Mouse (Mus musculus): Measurements from ENCODE around the gene Aftph. TPM values are rescaled to one million over a fixed set of nuclear protein-coding genes. Genes with fewer than 3 reads are reported as not detected.

The Aftph gene
- polyA plus RNA-seq, 1 experiment from 2014 or later = 41.9 TPM

DNA sequence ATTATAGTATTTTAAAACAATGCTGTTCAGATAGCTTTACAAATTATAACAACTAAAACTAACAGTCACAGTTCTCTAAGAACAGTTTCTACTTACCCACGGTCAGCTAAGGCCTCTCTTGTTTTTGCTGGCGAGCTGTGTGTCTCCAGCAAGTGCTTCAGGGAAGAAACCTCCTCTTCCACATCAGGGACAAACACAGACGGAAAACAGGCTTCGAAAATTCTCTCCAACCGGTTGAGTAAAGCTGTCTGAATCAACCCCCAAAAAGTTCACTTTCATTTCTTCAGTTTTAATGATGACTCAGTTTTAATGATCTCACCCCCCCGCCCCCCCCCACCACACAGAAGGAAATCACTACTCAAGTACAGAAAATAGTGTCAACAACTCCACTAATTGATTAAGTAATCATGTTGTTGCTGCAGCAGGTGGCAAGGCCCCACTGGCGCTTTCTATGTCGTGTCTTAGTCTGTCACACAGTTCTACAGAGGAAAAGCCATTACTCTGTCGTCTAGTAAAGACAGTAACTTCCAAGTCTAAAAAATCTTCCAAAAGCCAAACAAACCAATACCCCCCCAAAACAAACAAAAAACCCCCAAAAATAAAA is 29.2 kb downstream of the Aftph start:
- Histone ChIP-seq H3K9ac (replicated peaks) (no peak overlapping the region), H3K4me3 (no peak overlapping the region), H3K36me3 (no peaks in the 10 kb centered on the region; the same call in 1 of the 2 replicates), H3K27ac (replicated peaks) (no peak overlapping the region), H3K4me2 (replicated peaks) (no peak overlapping the region), H3K9me3 (no peaks in the 10 kb centered on the region), H3K27me3 (no peaks in the 10 kb centered on the region), H3K4me1 (0 out of 2 replicates have a peak, but pooled peaks cover 3% of the 10 kb centered on the region)
- 51% methylated on average over 9 of the region's 9 CpGs for WGBS
- ATAC-seq (replicated peaks) = no peak

DNA sequence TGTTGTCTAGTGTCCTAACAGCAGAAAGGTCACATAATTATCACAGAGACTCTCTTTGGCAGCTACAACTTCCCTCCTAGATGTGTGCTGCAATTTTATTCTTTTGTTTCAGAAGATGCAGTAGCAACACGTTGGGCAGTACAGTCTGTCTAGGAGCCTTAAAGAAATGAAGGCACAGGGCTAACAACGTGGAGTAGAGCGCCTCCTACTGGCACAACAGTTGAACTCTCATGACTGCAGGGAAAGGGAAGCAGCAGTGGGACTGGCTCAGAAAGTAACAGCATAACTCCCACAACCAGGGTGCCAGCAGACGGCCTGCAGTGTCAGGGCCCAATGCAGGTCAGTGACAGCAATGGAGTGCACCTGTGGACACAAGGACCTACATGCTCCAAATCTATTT is 50.4 kb downstream of the Aftph start:
- ATAC-seq (replicated peaks) = peak; percentile 93
- H3K4me3 ChIP-seq = no peak overlapping the region
- no peaks in the 10 kb centered on the region for H3K4me1 ChIP-seq
- no peak overlapping the region for H3K4me2 ChIP-seq (replicated peaks)
- H3K9ac ChIP-seq (replicated peaks) = no peak overlapping the region
- H3K36me3 ChIP-seq = peaks cover 7% of the 10 kb centered on the region
- no peaks in the 10 kb centered on the region for H3K9me3 ChIP-seq
- H3K27ac ChIP-seq (replicated peaks) = 0 out of 2 replicates have a peak overlapping the region, but pooled peaks have one; percentile 31
- no peaks in the 10 kb centered on the region for H3K27me3 ChIP-seq
- under 1% methylated on average over 4 of the region's 4 CpGs for WGBS

DNA sequence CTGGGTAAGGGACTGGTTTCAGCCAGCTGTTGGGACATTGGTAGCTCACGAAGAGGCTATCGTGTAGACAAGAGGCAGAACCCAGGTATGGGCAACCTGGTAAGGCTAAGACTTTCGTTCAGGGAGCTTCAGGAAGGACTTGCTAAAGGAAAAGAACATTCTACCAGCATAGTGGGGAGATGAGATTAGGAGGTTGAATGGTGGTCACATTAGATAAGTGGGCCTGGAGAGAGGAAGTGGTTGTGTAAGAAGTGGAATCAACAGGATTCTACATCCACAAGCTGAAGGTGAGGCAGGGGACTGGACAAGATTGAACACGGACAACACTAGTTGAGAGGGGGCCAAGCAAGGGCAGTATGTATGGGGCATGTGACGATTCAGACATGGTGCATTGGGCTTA is 59.7 kb downstream of the Aftph start:
- no peaks in the 10 kb centered on the region for H3K4me1 ChIP-seq
- no peaks in the 10 kb centered on the region for H3K27me3 ChIP-seq
- H3K9me3 ChIP-seq = no peaks in the 10 kb centered on the region
- peaks cover 3% of the 10 kb centered on the region for H3K36me3 ChIP-seq
- H3K27ac ChIP-seq (replicated peaks) = no peak overlapping the region
- no peak overlapping the region for H3K4me2 ChIP-seq (replicated peaks)
- H3K9ac ChIP-seq (replicated peaks) = no peak overlapping the region
- no peak overlapping the region for H3K4me3 ChIP-seq
- WGBS = 92% methylated on average over 5 of the region's 5 CpGs
- ATAC-seq (replicated peaks) = no peak

- no peaks in the 10 kb centered on the region for H3K9me3 ChIP-seq
- H3K27me3 ChIP-seq = no peaks in the 10 kb centered on the region
- WGBS = 85% methylated on average over 5 of the region's 5 CpGs
- ATAC-seq (replicated peaks) = no peak
- no peak overlapping the region for H3K4me3 ChIP-seq
- H3K4me1 ChIP-seq = no peaks in the 10 kb centered on the region
- no peak overlapping the region for H3K27ac ChIP-seq (replicated peaks)
- no peak overlapping the region for H3K9ac ChIP-seq (replicated peaks)
- no peaks in the 10 kb centered on the region; the same call in 1 of the 2 replicates for H3K36me3 ChIP-seq
- H3K4me2 ChIP-seq (replicated peaks) = no peak overlapping the region
These were observed 60.6 kb downstream of the Aftph start for GRCm38 (mm10) chr11:20680781-20681180.

GRCm38 (mm10) chr11:20679396-20679795 is 62.0 kb downstream of the Aftph start:
- Histone ChIP-seq H3K4me1 (no peaks in the 10 kb centered on the region), H3K9ac (replicated peaks) (no peak overlapping the region), H3K9me3 (no peaks in the 10 kb centered on the region), H3K36me3 (no peaks in the 10 kb centered on the region; the same call in 1 of the 2 replicates), H3K4me3 (no peak overlapping the region), H3K27me3 (no peaks in the 10 kb centered on the region), H3K4me2 (replicated peaks) (no peak overlapping the region), H3K27ac (replicated peaks) (no peak overlapping the region)
- 75% methylated on average over 2 of the region's 2 CpGs for WGBS
- ATAC-seq (replicated peaks) = no peak

- Histone ChIP-seq H3K36me3 (no peaks in the 10 kb centered on the region), H3K27me3 (no peaks in the 10 kb centered on the region), H3K9ac (replicated peaks) (no peak overlapping the region), H3K4me3 (no peak overlapping the region), H3K27ac (replicated peaks) (no peak overlapping the region), H3K9me3 (no peaks in the 10 kb centered on the region), H3K4me1 (no peaks in the 10 kb centered on the region), H3K4me2 (replicated peaks) (no peak overlapping the region)
- 88% methylated on average over 6 of the region's 6 CpGs for WGBS
- no peak for ATAC-seq (replicated peaks)
These were observed 68.9 kb downstream of the Aftph start for GRCm38 (mm10) chr11:20672513-20672912.

- H3K4me3 ChIP-seq = no peak overlapping the region
- H3K27me3 ChIP-seq = no peaks in the 10 kb centered on the region
- H3K4me2 ChIP-seq (replicated peaks) = no peak overlapping the region
- H3K9me3 ChIP-seq = no peaks in the 10 kb centered on the region
- H3K27ac ChIP-seq (replicated peaks) = no peak overlapping the region
- WGBS = 57% methylated on average over 6 of the region's 6 CpGs
- H3K4me1 ChIP-seq = no peaks in the 10 kb centered on the region
- ATAC-seq (replicated peaks) = 0 out of 2 replicates have a peak, but pooled peaks have one; percentile 45
- H3K9ac ChIP-seq (replicated peaks) = no peak overlapping the region
- H3K36me3 ChIP-seq = no peaks in the 10 kb centered on the region
These were observed 69.5 kb downstream of the Aftph start for GRCm38 (mm10) chr11:20671789-20672392.

- no peak overlapping the region for H3K4me3 ChIP-seq
- H3K9ac ChIP-seq (replicated peaks) = no peak overlapping the region
- H3K4me1 ChIP-seq = peaks cover 12% of the 10 kb centered on the region
- no peak for ATAC-seq (replicated peaks)
- H3K27ac ChIP-seq (replicated peaks) = no peak overlapping the region
- WGBS = 34% methylated on average over 9 of the region's 9 CpGs
- H3K9me3 ChIP-seq = no peaks in the 10 kb centered on the region
- H3K27me3 ChIP-seq = no peaks in the 10 kb centered on the region
- no peak overlapping the region for H3K4me2 ChIP-seq (replicated peaks)
- no peaks in the 10 kb centered on the region for H3K36me3 ChIP-seq
These were observed 76.5 kb downstream of the Aftph start for GRCm38 (mm10) chr11:20664878-20665277.

DNA sequence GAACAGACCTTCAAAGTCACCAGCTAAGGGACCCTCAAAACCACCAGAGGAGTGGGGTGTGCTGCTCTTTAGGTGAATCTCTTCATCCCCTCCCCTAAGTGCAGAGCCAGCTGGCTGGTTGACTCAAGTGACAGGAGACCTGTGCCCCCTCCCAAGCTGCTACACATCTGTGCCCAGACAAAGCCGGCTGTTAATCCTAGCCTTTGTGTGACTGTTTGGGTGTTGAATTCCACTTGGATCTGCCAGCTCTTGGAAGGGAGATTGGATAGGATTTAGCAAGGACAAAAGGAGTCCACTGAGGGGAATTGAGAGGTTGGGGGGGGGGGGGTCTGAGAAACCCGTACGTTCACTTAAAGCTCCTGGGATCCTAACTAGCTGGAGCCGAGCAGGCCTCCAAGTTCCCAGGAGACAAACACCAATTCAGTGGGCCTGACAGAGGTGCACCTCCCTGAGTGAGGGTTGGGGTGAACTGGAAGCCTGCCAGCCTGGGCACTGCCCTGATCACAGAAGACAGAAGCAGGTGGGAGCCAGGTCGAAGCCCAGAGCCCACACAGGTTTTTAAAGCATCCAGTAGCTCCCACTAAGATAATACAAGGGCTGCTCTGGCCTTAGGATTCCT is 77.7 kb downstream of the Aftph start:
- no peak overlapping the region for H3K4me3 ChIP-seq
- no peaks in the 10 kb centered on the region for H3K9me3 ChIP-seq
- H3K27me3 ChIP-seq = no peaks in the 10 kb centered on the region
- H3K36me3 ChIP-seq = no peaks in the 10 kb centered on the region
- peaks cover 12% of the 10 kb centered on the region for H3K4me1 ChIP-seq
- H3K9ac ChIP-seq (replicated peaks) = no peak overlapping the region
- H3K27ac ChIP-seq (replicated peaks) = no peak overlapping the region
- 6% methylated on average over 5 of the region's 5 CpGs for WGBS
- ATAC-seq (replicated peaks) = peak; percentile 9; the same call in 1 of the 2 replicates
- H3K4me2 ChIP-seq (replicated peaks) = no peak overlapping the region

GRCm38 (mm10) chr11:20662811-20663210 is 78.6 kb downstream of the Aftph start:
- 53% methylated on average over 7 of the region's 7 CpGs for WGBS
- Histone ChIP-seq H3K27ac (replicated peaks) (no peak overlapping the region), H3K9me3 (no peaks in the 10 kb centered on the region)

DNA sequence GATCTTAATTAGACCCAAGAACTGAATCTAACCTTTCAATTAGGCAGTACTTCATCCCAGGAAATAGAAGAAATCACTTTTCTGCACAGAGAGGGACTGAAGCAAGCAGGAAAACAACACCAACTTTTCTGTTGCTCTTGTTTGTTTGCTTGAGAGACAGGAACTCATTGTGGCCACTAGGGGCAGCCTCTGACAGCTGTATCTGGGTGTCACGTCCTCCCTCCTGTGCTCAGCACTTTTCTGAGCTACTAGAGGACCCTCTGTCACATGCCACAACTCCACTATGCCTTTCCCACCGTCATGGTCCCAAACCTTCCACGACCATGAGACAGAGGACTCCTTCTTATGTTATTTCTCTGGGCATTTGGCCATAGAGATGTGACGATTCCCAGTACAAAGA is 79.7 kb downstream of the Aftph start:
- Histone ChIP-seq H3K36me3 (no peaks in the 10 kb centered on the region), H3K4me1 (peaks cover 18% of the 10 kb centered on the region), H3K27ac (replicated peaks) (no peak overlapping the region), H3K4me3 (no peak overlapping the region), H3K9me3 (no peaks in the 10 kb centered on the region), H3K4me2 (replicated peaks) (no peak overlapping the region), H3K27me3 (no peaks in the 10 kb centered on the region), H3K9ac (replicated peaks) (no peak overlapping the region)
- WGBS = 34% methylated on average over 4 of the region's 4 CpGs
- no peak for ATAC-seq (replicated peaks)

More at GRCm38 (mm10) chr11:20662811-20663210, 78.6 kb downstream of the Aftph start:
- Histone ChIP-seq H3K27me3 (no peaks in the 10 kb centered on the region), H3K36me3 (no peaks in the 10 kb centered on the region), H3K9ac (replicated peaks) (no peak overlapping the region), H3K4me2 (replicated peaks) (no peak overlapping the region), H3K4me1 (peaks cover 12% of the 10 kb centered on the region), H3K4me3 (no peak overlapping the region)
- ATAC-seq (replicated peaks) = no peak

All from forebrain, embryonic 15.5 days (tissue).